Mouse (Mus musculus): ENCODE measurements around the gene Gprin1. TPM values are rescaled to one million over a fixed set of nuclear protein-coding genes. Genes with fewer than 3 reads are reported as not detected.

Gprin1 gene
- polyA plus RNA-seq, 1 experiment: 0.11 TPM

DNA sequence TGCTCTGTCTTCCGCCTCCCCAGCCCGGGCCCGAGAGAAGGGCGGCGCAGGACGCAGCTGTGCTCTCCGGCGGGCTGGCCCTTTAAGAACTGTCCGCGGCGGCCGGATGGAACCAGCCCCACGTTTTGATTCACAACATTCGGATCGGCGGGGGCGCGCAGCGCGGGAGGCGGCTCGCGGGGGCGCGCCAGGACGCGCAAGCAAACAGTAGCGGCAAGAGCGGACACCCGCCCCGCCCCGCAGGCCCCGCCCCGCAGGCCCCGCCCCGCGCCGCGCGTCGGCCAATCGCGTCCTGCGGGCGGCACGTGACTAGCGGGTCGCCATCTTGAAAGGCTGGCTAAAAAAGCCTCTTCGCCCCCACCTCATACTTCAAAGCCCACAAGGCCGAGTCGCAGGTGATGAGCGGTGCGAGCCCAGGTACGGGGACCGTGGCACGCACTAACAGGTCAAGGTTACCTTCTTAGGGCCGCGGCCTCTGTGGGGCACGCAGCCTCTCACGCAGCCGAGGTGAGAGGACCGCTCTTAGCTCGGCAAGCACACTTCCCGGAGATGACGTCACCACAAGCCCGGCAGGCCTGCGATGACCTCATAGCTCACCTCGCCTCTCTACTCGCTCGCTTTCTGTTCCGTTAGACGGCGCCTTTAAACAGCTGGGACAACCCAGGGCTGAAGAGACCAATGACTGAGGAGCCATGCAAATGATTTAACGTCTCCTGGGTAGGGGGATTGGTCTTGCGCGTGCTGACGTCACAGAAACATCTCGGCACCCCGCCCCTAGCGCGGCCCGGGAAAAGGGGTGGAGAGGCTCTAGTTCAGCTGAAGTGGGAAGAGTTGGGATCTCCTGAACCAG lies 61.9 kb downstream of the Gprin1 start:
- TF ChIP-seq POLR2A (IDR thresholded peaks at IDR 0.05; ENCODE audit: insufficient read length, low read depth) (peak; percentile 72), CEBPB (IDR thresholded peaks at IDR 0.05; ENCODE audit: insufficient read depth, poor library complexity, severe bottlenecking) (no peak), USF1 (IDR thresholded peaks at IDR 0.05; ENCODE audit: low read depth) (peak; percentile 92), MAX (IDR thresholded peaks at IDR 0.05; ENCODE audit: low read depth) (no peak), SRF (IDR thresholded peaks at IDR 0.05; ENCODE audit: control insufficient read depth, insufficient read length, low read depth) (no peak), POLR2AphosphoS2 (IDR thresholded peaks at IDR 0.05; ENCODE audit: insufficient read length, low read depth) (peak; percentile 88), TCF12 (IDR thresholded peaks at IDR 0.05; ENCODE audit: insufficient read depth, poor library complexity, severe bottlenecking) (no peak), MYOD1 (IDR thresholded peaks at IDR 0.05; ENCODE audit: control insufficient read depth in 1 of 3, insufficient read length in 2 of 3, low read depth in 2 of 3) (peak in 1 of 3 experiments; percentile 37), MYOG (IDR thresholded peaks at IDR 0.05; ENCODE audit: control insufficient read depth in 1 of 3, insufficient read depth in 1 of 3, insufficient read length in 2 of 3, low read depth in 2 of 3) (peak; percentile 19 to 48 (median 43)), TCF3 (IDR thresholded peaks at IDR 0.05; ENCODE audit: insufficient read length, low read depth) (no peak), REST (IDR thresholded peaks at IDR 0.05; ENCODE audit: insufficient read depth, insufficient read length) (no peak), E2F4 (IDR thresholded peaks at IDR 0.05; ENCODE audit: insufficient read depth) (no peak)

DNA sequence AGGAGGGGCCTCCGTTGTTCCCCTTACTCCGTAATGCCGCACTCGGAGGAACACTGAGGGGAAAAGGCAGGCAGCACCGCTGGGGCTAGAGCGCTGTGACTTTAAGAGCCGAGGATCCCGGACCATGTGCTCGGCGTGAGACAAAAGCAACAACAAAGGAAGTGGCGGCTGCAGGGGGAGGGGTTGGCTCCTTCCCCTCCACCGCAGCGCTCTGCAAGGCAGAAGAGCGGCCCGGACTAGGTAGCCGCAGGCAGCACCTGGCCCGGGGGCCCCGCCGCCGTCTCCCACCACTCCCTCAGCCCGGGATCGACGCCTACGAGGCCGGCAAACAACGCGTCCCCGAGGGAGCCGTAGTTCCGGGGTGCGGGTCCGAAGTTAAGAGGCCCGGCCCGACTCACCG lies 62.6 kb downstream of the Gprin1 start:
- Histone ChIP-seq H3K4me2 (ENCODE audit: low read depth) (peak overlapping the region; percentile 87), H3K79me2 (ENCODE audit: control insufficient read depth, insufficient read depth) (peaks cover 69% of the 10 kb centered on the region), H3K27me3 (ENCODE audit: control insufficient read depth, insufficient read depth, insufficient read length) (no peaks in the 10 kb centered on the region), H3ac (ENCODE audit: control insufficient read depth, insufficient read length) (peak overlapping the region; percentile 53), H3K36me3 (ENCODE audit: control insufficient read depth, insufficient read depth) (no peaks in the 10 kb centered on the region), H3K4me3 (peak overlapping the region; percentile 87)
- TF ChIP-seq CEBPB (IDR thresholded peaks at IDR 0.05; ENCODE audit: insufficient read depth, poor library complexity, severe bottlenecking) (no peak), MYOD1 (IDR thresholded peaks at IDR 0.05; ENCODE audit: control insufficient read depth in 1 of 3, insufficient read length in 2 of 3, low read depth in 2 of 3) (peak in 1 of 3 experiments; percentile 1), POLR2AphosphoS2 (IDR thresholded peaks at IDR 0.05; ENCODE audit: insufficient read length, low read depth) (peak; percentile 58), SRF (IDR thresholded peaks at IDR 0.05; ENCODE audit: control insufficient read depth, insufficient read length, low read depth) (peak; percentile 35), TCF3 (IDR thresholded peaks at IDR 0.05; ENCODE audit: insufficient read length, low read depth) (no peak), USF1 (IDR thresholded peaks at IDR 0.05; ENCODE audit: low read depth) (peak; percentile 64), MAX (IDR thresholded peaks at IDR 0.05; ENCODE audit: low read depth) (peak; percentile 88)

More for the DNA sequence above, 61.9 kb downstream of the Gprin1 start:
- Histone ChIP-seq H3K27me3 (ENCODE audit: control insufficient read depth, insufficient read depth, insufficient read length) (no peaks in the 10 kb centered on the region), H3K4me2 (ENCODE audit: low read depth) (peak overlapping the region; percentile 83), H3ac (ENCODE audit: control insufficient read depth, insufficient read length) (peak overlapping the region; percentile 53), H3K36me3 (ENCODE audit: control insufficient read depth, insufficient read depth) (no peaks in the 10 kb centered on the region), H3K79me2 (ENCODE audit: control insufficient read depth, insufficient read depth) (peaks cover 76% of the 10 kb centered on the region), H3K4me3 (peak overlapping the region; percentile 87)

Other genes with a start within 250 kb of the Gprin1 start
- gene Simc1, start 246.1 kb downstream of the Gprin1 start, polyA plus RNA-seq (2012; fragmentation: generic; extraction: Trizol): 3.8 TPM
- 117 TPM for gene 4833439L19Rik, start 184.4 kb downstream of the Gprin1 start, polyA plus RNA-seq (2012; fragmentation: generic; extraction: Trizol)
- 15.3 TPM for gene Arl10, start 174.9 kb downstream of the Gprin1 start, polyA plus RNA-seq (2012; fragmentation: generic; extraction: Trizol)
- gene Nop16, start 159.8 kb downstream of the Gprin1 start, polyA plus RNA-seq (2012; fragmentation: generic; extraction: Trizol): 51.1 TPM
- 234 TPM for gene Higd2a, start 159.7 kb downstream of the Gprin1 start, polyA plus RNA-seq (2012; fragmentation: generic; extraction: Trizol)
- 43.0 TPM for gene Cltb, start 138.5 kb downstream of the Gprin1 start, polyA plus RNA-seq (2012; fragmentation: generic; extraction: Trizol)
- 30.3 TPM for gene Faf2, start 128.1 kb downstream of the Gprin1 start, polyA plus RNA-seq (2012; fragmentation: generic; extraction: Trizol)
- gene Rnf44, start 56.0 kb downstream of the Gprin1 start, polyA plus RNA-seq (2012; fragmentation: generic; extraction: Trizol): 43.7 TPM
- gene Cdhr2, start 48.4 kb downstream of the Gprin1 start, polyA plus RNA-seq (2012; fragmentation: generic; extraction: Trizol): not detected
- gene Sncb, start 16.7 kb upstream of the Gprin1 start, polyA plus RNA-seq (2012; fragmentation: generic; extraction: Trizol): not detected
- gene Eif4e1b, start 34.1 kb upstream of the Gprin1 start, polyA plus RNA-seq (2012; fragmentation: generic; extraction: Trizol): not detected
- 65.3 TPM for gene Tspan17, start 39.5 kb upstream of the Gprin1 start, polyA plus RNA-seq (2012; fragmentation: generic; extraction: Trizol)
- gene Unc5a, start 199.5 kb upstream of the Gprin1 start, polyA plus RNA-seq (2012; fragmentation: generic; extraction: Trizol): 0.05 TPM

Measured in myocyte (in vitro differentiated cells).